Mouse (Mus musculus): ENCODE results near the gene 4930519G04Rik.
"Not testable (repeated sequence)": the region's sequence is repeated elsewhere in the genome, so short reads cannot be mapped to it uniquely, and the experiment has no call there.

4930519G04Rik gene

GRCm38 (mm10) chr5:114840481-114840880 is 13.0 kb upstream of the 4930519G04Rik start:
- in situ Hi-C loops (cut with MboI; ENCODE audit: low sequenced_read_pairs) = not testable (repeated sequence)

- in situ Hi-C loops (cut with MboI; ENCODE audit: low sequenced_read_pairs) = not testable (repeated sequence)
Observed at GRCm38 (mm10) chr5:114842155-114842554, 11.3 kb upstream of the 4930519G04Rik start.

GRCm38 (mm10) chr5:114842674-114843073 is 10.8 kb upstream of the 4930519G04Rik start:
- in situ Hi-C loops (cut with MboI; ENCODE audit: low sequenced_read_pairs) = no loop called here

GRCm38 (mm10) chr5:114844371-114844770 is 9.1 kb upstream of the 4930519G04Rik start:
- in situ Hi-C loops (cut with MboI; ENCODE audit: low sequenced_read_pairs) = not testable (repeated sequence)

- in situ Hi-C loops (cut with MboI; ENCODE audit: low sequenced_read_pairs) = no loop called here
Observed at GRCm38 (mm10) chr5:114851565-114852236, 1.8 kb upstream of the 4930519G04Rik start.

GRCm38 (mm10) chr5:114858582-114858981 is 5.1 kb downstream of the 4930519G04Rik start, which contains the start of gene Gm9936:
TSS of gene Gm9936 (minus strand) at chr5:114858682.
- in situ Hi-C loops (cut with MboI; ENCODE audit: low sequenced_read_pairs) = no loop called here

- in situ Hi-C loops (cut with MboI; ENCODE audit: low sequenced_read_pairs) = no loop called here
Observed at GRCm38 (mm10) chr5:114859253-114859652, 5.8 kb downstream of the 4930519G04Rik start.

- in situ Hi-C loops (cut with MboI; ENCODE audit: low sequenced_read_pairs) = no loop called here
Observed at GRCm38 (mm10) chr5:114861730-114862129, 8.3 kb downstream of the 4930519G04Rik start.

GRCm38 (mm10) chr5:114864813-114865212 is 11.3 kb downstream of the 4930519G04Rik start:
- in situ Hi-C loops (cut with MboI; ENCODE audit: low sequenced_read_pairs) = no loop called here

GRCm38 (mm10) chr5:114865279-114865678 is 11.8 kb downstream of the 4930519G04Rik start:
- in situ Hi-C loops (cut with MboI; ENCODE audit: low sequenced_read_pairs) = no loop called here

- in situ Hi-C loops (cut with MboI; ENCODE audit: low sequenced_read_pairs) = no loop called here
Observed at GRCm38 (mm10) chr5:114875858-114876257, 22.4 kb downstream of the 4930519G04Rik start.

GRCm38 (mm10) chr5:114876331-114876730 is 22.9 kb downstream of the 4930519G04Rik start:
- in situ Hi-C loops (cut with MboI; ENCODE audit: low sequenced_read_pairs) = no loop called here

GRCm38 (mm10) chr5:114877487-114877886 is 24.0 kb downstream of the 4930519G04Rik start:
- in situ Hi-C loops (cut with MboI; ENCODE audit: low sequenced_read_pairs) = no loop called here

- in situ Hi-C loops (cut with MboI; ENCODE audit: low sequenced_read_pairs) = no loop called here
Observed at GRCm38 (mm10) chr5:114879399-114879798, 25.9 kb downstream of the 4930519G04Rik start.

- in situ Hi-C loops (cut with MboI; ENCODE audit: low sequenced_read_pairs) = not testable (repeated sequence)
Observed at GRCm38 (mm10) chr5:114882319-114882718, 28.9 kb downstream of the 4930519G04Rik start.

GRCm38 (mm10) chr5:114883022-114883421 is 29.6 kb downstream of the 4930519G04Rik start:
- in situ Hi-C loops (cut with MboI; ENCODE audit: low sequenced_read_pairs) = no loop called here

GRCm38 (mm10) chr5:114886801-114887200 is 33.3 kb downstream of the 4930519G04Rik start:
- in situ Hi-C loops (cut with MboI; ENCODE audit: low sequenced_read_pairs) = no loop called here

- in situ Hi-C loops (cut with MboI; ENCODE audit: low sequenced_read_pairs) = no loop called here
Observed at GRCm38 (mm10) chr5:114888995-114889394, 35.5 kb downstream of the 4930519G04Rik start.

GRCm38 (mm10) chr5:114895542-114895941 is 42.1 kb downstream of the 4930519G04Rik start:
- in situ Hi-C loops (cut with MboI; ENCODE audit: low sequenced_read_pairs) = no loop called here

GRCm38 (mm10) chr5:114896688-114897373 is 43.4 kb downstream of the 4930519G04Rik start, which contains the start of gene Oasl2:
TSS of gene Oasl2 (plus strand) at chr5:114896936.
- in situ Hi-C loops (cut with MboI; ENCODE audit: low sequenced_read_pairs) = no loop called here

GRCm38 (mm10) chr5:114897374-114897793 is 43.9 kb downstream of the 4930519G04Rik start:
- in situ Hi-C loops (cut with MboI; ENCODE audit: low sequenced_read_pairs) = no loop called here

- in situ Hi-C loops (cut with MboI; ENCODE audit: low sequenced_read_pairs) = no loop called here
Observed at GRCm38 (mm10) chr5:114898857-114899256, 45.4 kb downstream of the 4930519G04Rik start.

Data from CH12F3 (cell line).